Mouse (Mus musculus): ENCODE data around the gene Nrxn1. TPM values are rescaled to one million over a fixed set of nuclear protein-coding genes. Genes with fewer than 3 reads are reported as not detected.
A peak's percentile ranks its signal among the peaks of the same experiment; 100 is the strongest.

Gene Nrxn1
- polyA plus RNA-seq, 1 experiment from 2014 or later: 3.2 TPM

DNA sequence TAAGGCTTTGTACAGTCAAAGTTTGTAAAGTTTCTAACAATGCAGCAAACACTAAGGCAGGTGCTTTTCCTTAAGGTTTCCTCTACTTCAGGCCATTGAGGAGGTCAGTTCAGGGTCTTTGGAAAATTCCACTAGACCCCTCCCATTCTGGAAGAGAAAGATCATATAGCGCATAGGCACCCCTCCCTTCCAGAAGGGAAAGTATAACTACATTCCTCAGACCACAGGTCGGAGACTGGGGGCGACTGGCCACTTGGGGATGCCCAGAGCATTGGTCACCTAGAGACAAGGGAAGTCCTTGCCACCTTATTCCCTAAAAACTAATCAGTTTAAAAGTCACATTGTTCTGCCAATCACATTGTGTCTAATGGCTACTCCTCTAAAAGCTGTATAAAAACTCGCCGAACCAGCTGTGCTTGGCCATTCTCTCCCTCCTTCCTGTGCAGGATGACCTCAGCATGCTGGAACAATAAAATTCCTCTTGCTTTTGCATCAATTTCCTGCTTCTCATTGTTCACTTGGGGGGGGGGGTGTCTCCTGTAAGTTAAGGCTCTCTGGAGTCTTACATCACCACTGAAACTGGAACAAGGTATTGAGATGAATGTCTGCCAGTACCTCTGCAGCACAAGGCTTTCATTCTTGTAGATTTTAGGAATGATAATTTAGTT is 305.6 kb downstream of the Nrxn1 start:
- WGBS: 85% methylated on average over 5 of the region's 5 CpGs
- H3K36me3 ChIP-seq (ENCODE audit: control insufficient read depth, insufficient read depth, low read length): no peaks in the 10 kb centered on the region
- H3K27ac ChIP-seq (replicated peaks; ENCODE audit: low read depth, low read length): no peak overlapping the region
- no peak overlapping the region for H3K4me3 ChIP-seq (ENCODE audit: low read depth, low read length)
- no peak overlapping the region for H3K9ac ChIP-seq (ENCODE audit: low read length)
- ATAC-seq (ENCODE audit: insufficient number of reproducible peaks, low FRiP score, low TSS enrichment, low read depth): no peak
- H3K4me1 ChIP-seq (ENCODE audit: control insufficient read depth, insufficient read depth, low read length): no peaks in the 10 kb centered on the region
- DNase-seq (ENCODE audit: low spot score): no peak
- no peak overlapping the region for H3K4me2 ChIP-seq (ENCODE audit: low read depth, severe bottlenecking)
- no peaks in the 10 kb centered on the region for H3K9me3 ChIP-seq (ENCODE audit: control insufficient read depth, low read length)
- no peaks in the 10 kb centered on the region for H3K27me3 ChIP-seq (ENCODE audit: control insufficient read depth, insufficient read depth, low read length)

DNA sequence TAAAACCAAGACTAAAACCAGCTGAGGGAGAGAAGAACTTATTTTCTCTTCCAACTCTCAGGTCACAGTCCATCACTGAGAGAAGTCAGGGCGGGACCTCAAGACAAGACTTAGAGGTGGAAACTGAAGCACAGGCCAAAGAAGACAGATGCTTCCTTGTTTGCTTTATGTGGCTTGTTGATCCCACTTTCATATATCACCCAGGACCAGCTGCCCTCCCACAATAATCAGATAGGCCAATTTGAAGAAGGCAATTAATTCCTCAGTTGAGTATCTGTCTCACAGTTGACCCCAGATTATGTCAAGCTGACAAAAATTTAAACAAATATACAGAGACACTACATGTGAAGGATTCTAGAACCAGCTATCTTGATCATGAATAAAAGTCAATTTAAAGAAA is 312.4 kb downstream of the Nrxn1 start:
- no peaks in the 10 kb centered on the region for H3K36me3 ChIP-seq (ENCODE audit: control insufficient read depth, insufficient read depth, low read length)
- 73% methylated on average over 1 of the region's 1 CpGs for WGBS
- no peak for DNase-seq (ENCODE audit: low spot score)
- no peaks in the 10 kb centered on the region for H3K27me3 ChIP-seq (ENCODE audit: control insufficient read depth, insufficient read depth, low read length)
- H3K27ac ChIP-seq (replicated peaks; ENCODE audit: low read depth, low read length): no peak overlapping the region
- no peak overlapping the region for H3K9ac ChIP-seq (ENCODE audit: low read length)
- no peak for ATAC-seq (ENCODE audit: insufficient number of reproducible peaks, low FRiP score, low TSS enrichment, low read depth)
- H3K4me2 ChIP-seq (ENCODE audit: low read depth, severe bottlenecking): no peak overlapping the region
- no peaks in the 10 kb centered on the region for H3K4me1 ChIP-seq (ENCODE audit: control insufficient read depth, insufficient read depth, low read length)
- no peak overlapping the region for H3K4me3 ChIP-seq (ENCODE audit: low read depth, low read length)
- no peaks in the 10 kb centered on the region for H3K9me3 ChIP-seq (ENCODE audit: control insufficient read depth, low read length)

DNA sequence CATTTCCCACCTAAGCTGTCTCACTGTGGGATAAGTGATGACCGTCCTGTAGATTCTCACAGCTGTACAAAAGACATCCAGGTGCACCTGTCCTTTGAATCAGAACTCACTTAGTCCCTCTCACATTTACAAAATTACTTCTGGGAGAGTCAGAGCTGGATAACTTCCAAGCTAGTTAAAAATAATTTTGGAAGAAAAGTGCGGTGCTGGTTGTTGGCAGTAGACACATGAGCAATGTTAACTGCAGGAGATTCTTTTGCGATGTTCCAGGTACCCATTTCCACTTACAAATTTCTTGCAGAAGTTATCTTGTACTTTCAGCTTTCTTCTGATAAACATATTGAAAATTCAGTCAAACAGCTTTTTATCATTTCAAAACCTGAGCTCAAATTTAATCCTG is 317.5 kb downstream of the Nrxn1 start:
- H3K27me3 ChIP-seq (ENCODE audit: control insufficient read depth, insufficient read depth, low read length): no peaks in the 10 kb centered on the region

DNA sequence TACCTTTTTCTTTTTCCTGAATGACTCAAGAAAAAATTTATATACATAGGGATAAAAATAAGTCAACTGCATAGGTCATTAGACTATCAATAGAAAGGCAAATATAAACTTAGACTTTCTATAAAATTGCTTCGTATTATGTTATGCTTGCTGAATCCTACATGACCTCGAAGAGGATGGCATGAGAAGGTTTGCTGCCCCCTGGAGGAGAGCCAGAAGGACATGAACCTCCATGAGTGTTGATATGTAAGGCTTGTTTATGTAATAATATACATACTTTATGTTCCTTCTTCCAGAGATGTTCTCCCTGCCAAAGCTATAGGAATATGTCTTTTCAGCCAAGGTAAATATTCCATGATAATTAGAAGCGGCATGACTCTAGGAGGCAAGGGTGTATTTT is 319.6 kb downstream of the Nrxn1 start:
- WGBS: 84% methylated on average over 3 of the region's 3 CpGs
- peak; percentile 27 for DNase-seq (ENCODE audit: low spot score)
- no peak overlapping the region for H3K27ac ChIP-seq (replicated peaks; ENCODE audit: low read depth, low read length)
- H3K4me3 ChIP-seq (ENCODE audit: low read depth, low read length): no peak overlapping the region
- no peaks in the 10 kb centered on the region for H3K27me3 ChIP-seq (ENCODE audit: control insufficient read depth, insufficient read depth, low read length)
- no peaks in the 10 kb centered on the region for H3K9me3 ChIP-seq (ENCODE audit: control insufficient read depth, low read length)
- no peaks in the 10 kb centered on the region for H3K4me1 ChIP-seq (ENCODE audit: control insufficient read depth, insufficient read depth, low read length)
- H3K36me3 ChIP-seq (ENCODE audit: control insufficient read depth, insufficient read depth, low read length): no peaks in the 10 kb centered on the region
- no peak overlapping the region for H3K4me2 ChIP-seq (ENCODE audit: low read depth, severe bottlenecking)
- no peak overlapping the region for H3K9ac ChIP-seq (ENCODE audit: low read length)
- no peak for ATAC-seq (ENCODE audit: insufficient number of reproducible peaks, low FRiP score, low TSS enrichment, low read depth)

More for the DNA sequence above, 317.5 kb downstream of the Nrxn1 start:
- H3K9me3 ChIP-seq (ENCODE audit: control insufficient read depth, low read length): no peaks in the 10 kb centered on the region
- no peaks in the 10 kb centered on the region for H3K36me3 ChIP-seq (ENCODE audit: control insufficient read depth, insufficient read depth, low read length)
- 82% methylated on average over 3 of the region's 3 CpGs for WGBS
- H3K4me3 ChIP-seq (ENCODE audit: low read depth, low read length): no peak overlapping the region
- no peak overlapping the region for H3K27ac ChIP-seq (replicated peaks; ENCODE audit: low read depth, low read length)
- H3K9ac ChIP-seq (ENCODE audit: low read length): no peak overlapping the region
- no peak overlapping the region for H3K4me2 ChIP-seq (ENCODE audit: low read depth, severe bottlenecking)
- no peaks in the 10 kb centered on the region for H3K4me1 ChIP-seq (ENCODE audit: control insufficient read depth, insufficient read depth, low read length)
- DNase-seq (ENCODE audit: low spot score) (no peak), ATAC-seq (ENCODE audit: insufficient number of reproducible peaks, low FRiP score, low TSS enrichment, low read depth) (no peak)

DNA sequence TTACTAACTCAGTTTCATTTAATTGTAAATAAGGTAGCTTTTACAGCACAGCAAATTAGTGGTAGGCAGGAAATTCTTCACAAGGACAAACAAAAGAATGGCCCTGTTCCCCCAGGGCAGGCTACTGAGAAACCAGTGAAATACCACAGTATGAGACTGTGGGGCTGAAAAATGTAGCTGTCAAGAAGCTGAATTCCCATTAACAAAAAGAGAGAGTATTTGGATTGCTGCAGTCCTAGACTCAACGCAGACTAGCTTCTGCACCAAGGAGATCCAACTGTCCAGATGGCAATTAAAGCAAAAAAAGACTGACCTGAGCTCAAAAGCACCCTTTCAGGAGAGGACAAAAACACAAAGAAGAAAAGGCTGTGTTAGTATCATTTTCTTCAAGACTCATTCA is 324.7 kb downstream of the Nrxn1 start:
- Histone ChIP-seq H3K9me3 (ENCODE audit: control insufficient read depth, low read length) (no peaks in the 10 kb centered on the region), H3K9ac (ENCODE audit: low read length) (no peak overlapping the region), H3K27ac (replicated peaks; ENCODE audit: low read depth, low read length) (no peak overlapping the region), H3K36me3 (ENCODE audit: control insufficient read depth, insufficient read depth, low read length) (no peaks in the 10 kb centered on the region), H3K4me3 (ENCODE audit: low read depth, low read length) (no peak overlapping the region), H3K27me3 (ENCODE audit: control insufficient read depth, insufficient read depth, low read length) (no peaks in the 10 kb centered on the region), H3K4me2 (ENCODE audit: low read depth, severe bottlenecking) (no peak overlapping the region), H3K4me1 (ENCODE audit: control insufficient read depth, insufficient read depth, low read length) (no peaks in the 10 kb centered on the region)
- no peak for DNase-seq (ENCODE audit: low spot score)
- 42% methylated on average over 1 of the region's 1 CpGs for WGBS
- ATAC-seq (ENCODE audit: insufficient number of reproducible peaks, low FRiP score, low TSS enrichment, low read depth): no peak

DNA sequence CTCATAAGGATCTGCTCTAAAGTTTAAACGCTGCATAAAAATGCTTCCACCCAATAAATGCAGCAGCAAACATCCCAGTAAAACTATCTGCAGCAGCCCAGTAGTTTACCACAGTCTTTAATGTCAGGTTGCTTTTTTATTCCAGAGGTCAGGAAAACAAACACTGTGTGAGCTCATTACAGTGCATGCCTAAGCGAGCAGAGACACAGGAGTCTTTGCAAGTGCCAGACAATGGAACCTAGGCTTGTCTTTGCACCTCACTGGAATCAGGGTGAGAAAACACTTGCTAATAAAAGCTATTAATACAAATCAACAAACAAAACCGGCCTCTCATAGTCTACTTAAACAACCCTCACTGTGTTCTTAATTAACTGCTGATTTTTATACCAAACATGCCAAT is 365.7 kb downstream of the Nrxn1 start:
- Histone ChIP-seq H3K4me2 (ENCODE audit: low read depth, severe bottlenecking) (no peak overlapping the region), H3K9me3 (ENCODE audit: control insufficient read depth, low read length) (no peaks in the 10 kb centered on the region), H3K4me1 (ENCODE audit: control insufficient read depth, insufficient read depth, low read length) (no peaks in the 10 kb centered on the region), H3K4me3 (ENCODE audit: low read depth, low read length) (no peak overlapping the region), H3K36me3 (ENCODE audit: control insufficient read depth, insufficient read depth, low read length) (no peaks in the 10 kb centered on the region), H3K27me3 (ENCODE audit: control insufficient read depth, insufficient read depth, low read length) (no peaks in the 10 kb centered on the region), H3K9ac (ENCODE audit: low read length) (no peak overlapping the region), H3K27ac (replicated peaks; ENCODE audit: low read depth, low read length) (no peak overlapping the region)
- no peak for DNase-seq (ENCODE audit: low spot score)
- no peak for ATAC-seq (ENCODE audit: insufficient number of reproducible peaks, low FRiP score, low TSS enrichment, low read depth)
- WGBS: 51% methylated on average over 3 of the region's 3 CpGs

DNA sequence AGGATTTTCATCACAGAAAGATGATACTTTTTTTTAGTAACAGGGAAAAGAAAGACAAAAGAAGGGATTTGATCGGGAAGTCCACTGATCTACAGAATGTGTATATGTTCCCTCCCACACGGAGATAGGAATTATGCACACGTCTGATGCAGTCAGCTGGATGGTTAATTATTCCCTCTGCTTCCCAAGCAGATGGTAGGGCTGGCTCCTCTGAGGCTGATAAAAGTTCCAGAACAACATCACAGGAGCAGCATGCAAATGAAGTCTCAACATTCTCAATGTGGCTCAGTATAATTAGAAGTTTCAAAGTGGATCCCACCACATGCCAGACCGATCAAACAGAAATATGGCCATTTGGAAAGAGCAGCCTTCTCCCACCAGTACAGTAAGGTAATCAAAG is 388.1 kb downstream of the Nrxn1 start:
- Histone ChIP-seq H3K4me3 (ENCODE audit: low read depth, low read length) (no peak overlapping the region), H3K36me3 (ENCODE audit: control insufficient read depth, insufficient read depth, low read length) (no peaks in the 10 kb centered on the region), H3K27ac (replicated peaks; ENCODE audit: low read depth, low read length) (no peak overlapping the region), H3K9me3 (ENCODE audit: control insufficient read depth, low read length) (no peaks in the 10 kb centered on the region), H3K4me2 (ENCODE audit: low read depth, severe bottlenecking) (no peak overlapping the region), H3K9ac (ENCODE audit: low read length) (no peak overlapping the region), H3K27me3 (ENCODE audit: control insufficient read depth, insufficient read depth, low read length) (no peaks in the 10 kb centered on the region), H3K4me1 (ENCODE audit: control insufficient read depth, insufficient read depth, low read length) (no peaks in the 10 kb centered on the region)
- 86% methylated on average over 4 of the region's 4 CpGs for WGBS
- no peak for DNase-seq (ENCODE audit: low spot score)
- no peak for ATAC-seq (ENCODE audit: insufficient number of reproducible peaks, low FRiP score, low TSS enrichment, low read depth)

DNA sequence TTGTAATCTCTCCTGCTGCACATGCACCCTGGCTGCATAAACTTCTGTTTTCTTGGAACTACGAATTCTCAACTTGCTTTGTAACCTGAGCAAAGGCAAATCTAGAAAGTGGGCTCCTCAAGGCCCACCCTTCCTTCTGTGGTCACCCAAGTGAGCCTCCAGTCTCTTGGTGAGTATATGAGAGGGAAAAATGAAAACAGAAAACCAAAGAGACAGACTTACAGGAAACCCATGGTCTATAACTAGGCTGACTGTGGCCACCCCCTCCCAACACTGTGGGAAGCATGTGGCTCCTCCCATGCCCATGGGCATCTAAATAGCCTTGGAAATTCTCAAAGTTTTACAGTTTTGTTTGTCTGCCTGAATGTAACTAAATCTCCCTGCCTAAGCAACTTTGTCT is 390.2 kb downstream of the Nrxn1 start:
- 91% methylated on average over 1 of the region's 1 CpGs for WGBS
- no peaks in the 10 kb centered on the region for H3K9me3 ChIP-seq (ENCODE audit: control insufficient read depth, low read length)
- H3K27me3 ChIP-seq (ENCODE audit: control insufficient read depth, insufficient read depth, low read length): no peaks in the 10 kb centered on the region
- H3K27ac ChIP-seq (replicated peaks; ENCODE audit: low read depth, low read length): no peak overlapping the region
- no peaks in the 10 kb centered on the region for H3K4me1 ChIP-seq (ENCODE audit: control insufficient read depth, insufficient read depth, low read length)
- no peak overlapping the region for H3K4me2 ChIP-seq (ENCODE audit: low read depth, severe bottlenecking)
- H3K36me3 ChIP-seq (ENCODE audit: control insufficient read depth, insufficient read depth, low read length): no peaks in the 10 kb centered on the region
- no peak for ATAC-seq (ENCODE audit: insufficient number of reproducible peaks, low FRiP score, low TSS enrichment, low read depth)
- no peak for DNase-seq (ENCODE audit: low spot score)
- no peak overlapping the region for H3K9ac ChIP-seq (ENCODE audit: low read length)
- H3K4me3 ChIP-seq (ENCODE audit: low read depth, low read length): no peak overlapping the region
